Mouse (Mus musculus): Measurements from ENCODE around the gene Hist1h2bk.
"Not testable (repeated sequence)": the region's sequence is repeated elsewhere in the genome, so short reads cannot be mapped to it uniquely, and the experiment has no call there.

Hist1h2bk gene

DNA sequence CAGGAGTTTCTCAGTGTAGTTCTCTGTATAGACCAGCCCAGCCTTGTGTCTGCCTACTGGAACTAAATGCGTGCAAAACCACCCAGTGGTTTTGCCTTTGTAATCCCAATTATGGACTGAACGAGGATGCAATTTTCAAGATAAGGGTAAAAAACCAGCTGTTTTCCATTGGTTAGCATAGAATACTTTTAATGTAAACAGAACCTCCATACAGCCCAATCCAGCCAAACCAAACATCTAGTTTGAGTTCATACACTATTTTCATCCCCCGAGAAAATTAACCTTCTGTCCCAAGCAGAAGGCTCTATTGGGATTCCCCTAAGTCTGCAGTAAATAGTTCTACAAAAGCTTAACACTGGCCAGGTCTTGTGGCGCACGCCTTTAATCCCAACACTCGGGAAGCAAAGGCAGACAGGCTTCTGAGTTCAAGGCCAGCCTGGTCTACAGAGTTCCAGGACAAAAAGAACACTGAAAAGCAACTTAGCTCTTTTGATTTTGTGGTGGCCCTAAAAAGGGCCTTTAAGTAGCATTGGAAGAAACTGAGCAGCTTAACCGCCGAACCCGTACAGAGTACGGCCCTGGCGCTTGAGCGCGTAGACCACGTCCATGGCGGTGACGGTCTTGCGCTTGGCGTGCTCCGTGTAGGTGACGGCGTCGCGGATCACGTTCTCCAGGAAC lies 4.9 kb downstream of the Hist1h2bk start:
- no peak for DNase-seq (ENCODE audit: low spot score in 2 of 2)

DNA sequence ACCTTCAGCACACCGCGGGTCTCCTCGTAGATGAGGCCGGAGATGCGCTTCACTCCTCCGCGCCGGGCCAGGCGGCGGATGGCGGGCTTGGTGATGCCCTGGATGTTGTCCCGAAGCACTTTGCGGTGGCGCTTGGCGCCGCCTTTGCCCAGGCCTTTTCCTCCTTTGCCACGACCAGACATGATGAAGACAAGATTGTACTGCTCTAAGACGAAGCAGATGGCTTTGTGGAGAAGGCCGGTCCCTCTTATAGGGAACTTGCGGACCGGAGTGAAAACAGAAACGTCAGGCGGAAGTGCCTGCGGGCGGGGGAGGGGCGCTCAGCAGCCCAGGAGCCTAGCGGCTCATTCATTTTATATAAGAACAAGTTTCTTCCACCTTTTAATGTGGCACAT lies 5.5 kb downstream of the Hist1h2bk start, which contains the start of gene Hist1h4i:
Gene Hist1h4i (minus strand): TSS at position 221 of the 395 bp plus-strand sequence.
- peak; percentile 92 to 94 for DNase-seq (ENCODE audit: low spot score in 2 of 2)

DNA sequence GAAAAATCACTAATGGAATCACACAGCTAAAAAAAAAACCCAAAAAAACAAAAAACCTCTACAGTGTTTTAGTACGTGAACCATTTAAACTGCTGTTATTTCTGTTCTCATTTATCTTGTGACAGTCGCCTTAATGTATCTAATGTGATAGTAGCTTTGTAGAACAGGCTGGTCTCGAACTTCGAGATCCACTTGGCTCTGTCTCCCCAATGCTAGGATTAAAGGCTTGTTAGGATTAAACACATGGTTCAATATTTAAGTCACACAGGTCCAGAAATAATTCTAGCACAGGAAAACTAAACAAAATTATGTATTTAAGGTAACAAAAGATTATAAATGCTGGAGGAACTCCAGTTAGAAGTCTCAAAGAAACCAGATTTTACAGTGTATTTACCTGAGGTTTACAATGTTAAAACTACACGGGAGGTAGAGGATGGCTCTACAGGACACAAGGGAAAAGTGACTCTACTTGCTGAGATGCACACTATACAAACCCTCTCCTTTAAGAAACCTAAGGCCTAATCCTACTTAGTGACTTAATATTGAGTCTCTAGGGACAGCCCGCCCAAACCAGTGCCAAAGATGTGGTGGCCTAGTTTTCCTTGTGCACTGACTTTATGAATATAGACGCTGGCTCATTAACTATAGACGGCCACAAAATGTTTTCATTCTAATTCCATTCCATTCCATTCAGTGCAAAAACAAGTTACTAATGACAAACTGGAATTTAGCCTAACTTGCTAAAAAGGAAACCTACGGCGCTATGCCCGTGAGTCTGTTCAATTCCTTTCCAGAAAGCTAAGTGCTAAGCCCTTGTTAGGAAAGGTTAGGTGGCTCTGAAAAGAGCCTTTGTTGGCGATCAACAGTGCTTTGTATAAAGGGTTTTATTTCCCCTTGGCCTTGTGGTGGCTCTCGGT lies 6.2 kb downstream of the Hist1h2bk start:
- no peak for DNase-seq (ENCODE audit: low spot score in 2 of 2)

DNA sequence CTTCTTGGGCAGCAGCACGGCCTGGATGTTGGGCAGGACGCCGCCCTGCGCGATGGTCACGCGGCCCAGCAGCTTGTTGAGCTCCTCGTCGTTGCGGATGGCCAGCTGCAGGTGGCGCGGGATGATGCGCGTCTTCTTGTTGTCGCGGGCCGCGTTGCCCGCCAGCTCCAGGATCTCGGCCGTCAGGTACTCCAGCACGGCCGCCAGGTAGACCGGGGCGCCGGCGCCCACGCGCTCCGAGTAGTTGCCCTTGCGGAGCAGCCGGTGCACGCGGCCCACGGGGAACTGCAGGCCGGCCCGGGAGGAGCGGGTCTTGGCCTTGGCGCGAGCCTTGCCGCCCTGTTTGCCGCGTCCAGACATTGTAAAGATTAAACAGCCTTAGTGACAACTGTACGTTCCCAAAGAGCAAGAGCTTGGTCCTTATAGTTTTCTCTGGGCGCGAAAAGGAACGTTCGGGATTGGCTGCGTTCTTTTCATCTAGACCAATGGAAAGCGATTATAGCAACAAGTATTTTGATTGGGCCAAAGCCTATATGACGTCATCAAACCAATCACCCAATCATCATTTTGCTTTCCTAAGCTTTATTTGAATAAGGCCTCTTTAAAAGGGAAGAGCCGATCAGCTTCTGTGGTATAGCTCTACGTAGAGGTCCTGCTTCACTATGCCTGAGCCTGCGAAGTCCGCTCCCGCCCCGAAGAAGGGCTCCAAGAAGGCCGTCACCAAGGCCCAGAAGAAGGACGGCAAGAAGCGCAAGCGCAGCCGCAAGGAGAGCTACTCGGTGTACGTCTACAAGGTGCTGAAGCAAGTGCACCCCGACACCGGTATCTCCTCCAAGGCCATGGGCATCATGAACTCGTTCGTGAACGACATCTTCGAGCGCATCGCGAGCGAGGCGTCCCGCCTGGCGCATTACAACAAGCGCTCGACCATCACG lies 7.2 kb downstream of the Hist1h2bk start, which contains the start of the genes Hist1h2ag and Hist1h2bj:
Gene Hist1h2ag (minus strand): TSS at position 377 of the 935 bp plus-strand sequence.
Gene Hist1h2bj (plus strand): TSS at position 647 of the 935 bp plus-strand sequence.
- peak; percentile 73 to 84 for DNase-seq (ENCODE audit: low spot score in 2 of 2)

DNA sequence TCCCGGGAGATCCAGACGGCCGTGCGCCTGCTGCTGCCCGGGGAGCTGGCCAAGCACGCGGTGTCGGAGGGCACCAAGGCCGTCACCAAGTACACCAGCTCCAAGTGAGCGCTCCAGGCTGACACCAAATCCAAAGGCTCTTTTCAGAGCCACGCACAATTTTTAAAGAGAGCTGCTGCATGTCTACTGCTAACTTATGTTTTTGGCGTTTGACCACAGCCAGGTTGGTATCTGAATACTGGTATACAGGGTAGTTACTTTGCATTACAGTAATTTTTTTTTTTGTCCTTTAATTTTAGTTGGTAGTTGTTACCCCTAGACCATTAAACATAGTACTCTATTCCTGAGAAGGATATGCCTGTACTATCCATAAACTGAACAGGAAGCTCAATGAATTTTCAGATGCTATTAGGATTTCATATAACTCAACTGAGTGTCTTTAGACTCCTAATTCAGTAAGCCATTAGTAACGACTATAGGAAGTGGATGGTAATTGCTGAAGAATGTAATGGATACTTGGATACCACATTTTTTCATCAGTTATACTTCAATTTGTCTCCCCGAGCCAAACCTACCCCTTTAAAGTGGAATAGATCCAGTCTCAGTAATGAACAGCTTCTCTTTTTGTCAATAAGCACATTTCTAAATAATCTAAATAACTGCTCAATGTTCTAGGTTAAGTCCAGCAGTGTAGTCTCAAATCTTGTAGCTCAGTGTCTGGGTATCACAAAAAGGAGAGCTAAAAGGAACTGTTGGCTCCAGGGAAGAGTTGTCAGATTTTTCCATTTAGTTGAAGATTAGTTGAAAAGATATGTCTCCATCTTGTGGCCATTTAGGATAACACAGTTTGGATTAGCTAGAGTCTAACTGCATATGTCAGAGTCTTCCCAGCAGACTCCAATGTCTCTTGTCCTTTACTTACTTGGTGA lies 8.1 kb downstream of the Hist1h2bk start:
- no peak for DNase-seq (ENCODE audit: low spot score in 2 of 2)

DNA sequence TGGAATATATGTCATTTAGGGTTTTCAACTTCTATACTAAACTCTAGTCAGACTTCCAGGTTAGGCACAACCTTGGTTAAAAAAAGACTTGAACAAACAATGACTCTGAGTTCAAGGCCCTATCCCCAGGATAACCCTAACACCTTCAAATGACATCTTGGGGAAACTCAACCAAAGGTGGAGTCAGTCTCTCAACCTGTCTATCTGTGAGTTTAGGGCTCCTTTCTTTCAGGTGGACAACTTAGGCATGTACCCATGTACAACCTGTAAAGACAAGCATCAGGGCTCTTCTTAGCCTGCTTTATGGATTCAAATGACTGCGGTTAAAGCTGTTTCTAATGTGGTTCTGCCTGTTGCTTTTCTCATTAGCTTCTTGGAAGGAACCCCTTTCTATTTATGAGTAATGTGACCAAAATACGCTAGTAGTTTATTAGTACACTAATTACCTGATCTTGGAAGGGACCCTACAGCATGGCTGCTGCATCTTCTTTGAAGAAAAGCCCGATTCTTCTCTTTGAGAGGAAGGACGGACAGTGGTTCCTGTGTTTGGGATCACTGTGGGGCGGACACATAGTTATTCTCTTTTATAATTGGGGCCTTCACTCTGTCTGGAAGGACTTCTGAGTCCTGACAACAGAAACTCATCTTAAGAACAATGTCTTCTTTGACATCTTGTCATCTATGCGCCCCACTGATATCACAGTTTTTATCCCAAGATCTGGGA lies 8.9 kb downstream of the Hist1h2bk start:
- DNase-seq (ENCODE audit: low spot score in 2 of 2), result no peak

DNA sequence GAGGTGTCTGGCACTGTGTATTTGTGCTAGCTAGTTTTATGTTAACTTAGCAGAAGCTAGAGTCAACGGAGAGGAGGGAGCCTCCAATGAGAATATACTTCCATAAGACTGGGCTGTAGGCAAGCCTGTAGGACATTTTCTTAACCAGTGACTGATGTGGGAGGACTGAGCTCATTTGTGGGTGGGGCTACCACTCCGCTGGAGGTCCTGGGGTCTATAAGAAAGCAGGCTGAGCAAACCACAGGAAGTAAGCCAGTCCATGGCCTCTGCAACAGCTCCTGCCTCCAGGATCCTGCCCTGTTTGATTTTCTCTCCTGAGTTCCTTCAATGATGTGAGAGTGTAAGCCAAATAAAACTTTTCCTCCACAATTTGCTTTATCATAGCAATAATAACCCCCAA lies 9.6 kb downstream of the Hist1h2bk start:
- DNase-seq (ENCODE audit: low spot score in 2 of 2), result no peak

DNA sequence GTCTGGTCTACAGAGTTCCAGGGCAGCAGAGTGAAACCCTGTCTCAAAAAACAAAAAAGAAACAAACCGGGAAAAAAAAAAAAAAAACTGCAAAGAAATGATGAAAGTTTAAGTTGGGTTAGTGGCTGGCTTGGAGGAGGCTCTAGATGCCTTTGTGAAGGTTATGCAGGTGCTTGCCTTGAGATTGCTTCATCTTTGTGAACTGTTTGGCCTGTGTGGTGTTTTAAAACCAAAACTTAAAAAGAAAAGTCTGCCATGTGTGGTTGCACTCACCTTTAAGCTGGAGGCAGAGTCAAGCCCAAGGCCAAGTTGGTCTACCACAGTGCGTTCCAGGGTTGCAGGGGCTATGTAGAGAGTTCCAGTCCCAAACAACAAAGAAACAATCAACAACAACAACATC lies 13.4 kb downstream of the Hist1h2bk start:
- no peak for DNase-seq (ENCODE audit: low spot score in 2 of 2)

DNA sequence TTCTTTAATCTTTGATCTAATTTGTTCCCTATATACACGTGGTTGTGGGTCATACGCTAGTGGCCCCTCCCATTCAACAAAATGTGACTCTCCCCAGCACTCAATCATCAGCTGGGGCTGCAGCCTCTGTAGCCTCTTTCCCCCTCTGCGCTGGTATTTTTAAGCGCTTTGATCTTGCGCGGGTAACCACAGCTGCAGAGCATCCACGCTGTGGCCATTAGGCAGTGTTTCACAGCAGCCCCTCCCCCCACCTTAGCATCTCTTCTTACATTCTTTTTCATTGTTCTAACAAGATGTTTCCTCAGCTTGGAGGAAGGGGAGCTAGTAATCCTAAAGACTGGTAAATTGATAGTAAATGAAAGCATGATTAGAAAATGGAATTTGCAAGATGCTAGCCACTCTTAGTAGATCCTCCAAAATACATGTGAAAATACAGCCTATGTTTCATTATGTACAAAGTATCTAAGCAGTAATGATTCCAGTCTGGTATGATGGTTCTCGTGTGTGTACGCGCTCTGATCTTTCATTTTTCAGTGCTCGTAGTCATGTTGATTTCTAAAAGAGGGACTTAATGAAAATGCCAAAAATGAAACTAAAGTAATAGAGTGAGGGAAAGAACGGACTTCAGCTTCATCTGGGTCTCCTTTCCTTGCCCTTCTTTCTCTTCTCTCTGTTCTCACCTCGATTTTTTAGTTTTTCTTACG lies 14.2 kb downstream of the Hist1h2bk start:
- DNase-seq (ENCODE audit: low spot score in 2 of 2), result no peak

DNA sequence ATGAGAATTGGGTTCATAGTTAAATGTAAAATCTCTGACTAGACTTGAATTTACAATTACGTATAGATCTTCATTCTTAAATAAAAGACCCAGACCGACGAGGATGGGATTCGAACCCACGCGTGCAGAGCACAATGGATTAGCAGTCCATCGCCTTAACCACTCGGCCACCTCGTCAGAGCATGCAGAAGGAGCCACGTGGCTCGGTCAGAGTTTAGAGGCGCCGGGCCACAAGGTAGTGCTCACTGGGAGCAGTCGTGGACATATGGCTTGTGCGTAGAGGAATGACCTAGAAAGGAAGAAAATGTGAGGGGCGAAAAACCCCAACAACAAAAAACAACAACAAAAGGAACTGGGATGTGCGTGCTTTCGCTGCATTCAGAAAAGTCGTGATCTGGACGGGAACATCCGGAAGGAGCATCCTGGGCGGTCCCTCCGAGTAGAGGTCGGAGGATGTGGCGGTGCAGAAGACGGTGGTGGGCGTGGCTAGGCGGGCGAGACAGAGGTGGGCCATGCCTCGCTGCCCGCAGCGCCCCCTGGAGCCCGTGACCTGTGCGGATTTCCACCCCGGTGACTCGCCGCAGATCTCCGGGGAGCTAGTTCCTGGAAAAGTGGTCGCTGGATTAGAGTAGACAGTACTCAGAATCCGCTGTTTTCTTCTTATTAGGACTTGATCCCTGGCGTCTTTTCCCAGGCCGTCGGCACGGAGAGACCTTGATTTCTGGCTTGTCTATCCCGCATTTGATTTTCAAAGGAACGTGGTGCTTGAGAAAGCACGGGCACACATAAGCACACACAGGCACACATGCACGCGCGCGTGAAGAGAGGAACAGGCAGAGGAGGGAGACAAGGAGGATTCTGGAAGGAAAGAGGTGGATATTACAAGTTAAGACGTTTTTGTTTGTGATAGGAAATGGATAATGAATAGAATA lies 15.2 kb downstream of the Hist1h2bk start:
- DNase-seq (ENCODE audit: low spot score in 2 of 2), result peak; percentile 73 to 78

DNA sequence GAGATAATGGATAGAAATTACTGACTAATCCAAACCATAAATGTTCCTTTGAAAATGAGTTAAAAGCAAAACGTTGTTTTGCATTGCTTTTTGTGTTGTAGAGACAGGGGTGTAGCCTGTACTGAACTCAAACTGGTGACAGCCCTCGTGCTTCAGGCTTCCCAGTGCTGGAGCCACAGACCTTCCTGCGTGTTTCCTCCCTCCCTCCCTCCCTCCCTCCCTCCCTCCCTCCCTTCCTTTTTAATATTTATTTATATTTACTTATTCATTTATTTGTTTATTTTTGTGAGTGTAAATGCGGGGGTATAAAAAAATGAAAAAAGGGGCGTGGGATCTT lies 15.8 kb downstream of the Hist1h2bk start:
- no peak for DNase-seq (ENCODE audit: low spot score in 2 of 2)

DNA sequence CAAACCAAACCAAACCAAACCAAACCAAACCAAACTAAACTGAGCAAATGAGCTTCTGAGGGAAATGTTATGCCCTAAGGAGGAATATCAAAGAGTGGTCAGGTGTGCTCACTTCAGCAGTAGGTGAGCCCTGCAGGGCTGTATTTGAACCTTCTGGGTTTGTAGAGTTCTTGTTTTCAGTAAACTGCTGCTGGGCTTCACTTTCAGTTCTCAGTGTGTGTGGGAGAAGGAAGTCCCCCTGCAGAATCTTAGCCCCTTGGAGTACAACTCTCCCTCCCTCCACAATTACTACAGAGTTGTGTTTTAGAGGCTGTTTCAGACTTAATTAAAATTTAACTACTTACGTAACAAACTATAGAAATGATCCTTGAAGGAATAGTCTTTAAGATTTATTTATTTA lies 18.1 kb downstream of the Hist1h2bk start:
- DNase-seq (ENCODE audit: low spot score in 2 of 2), result no peak

DNA sequence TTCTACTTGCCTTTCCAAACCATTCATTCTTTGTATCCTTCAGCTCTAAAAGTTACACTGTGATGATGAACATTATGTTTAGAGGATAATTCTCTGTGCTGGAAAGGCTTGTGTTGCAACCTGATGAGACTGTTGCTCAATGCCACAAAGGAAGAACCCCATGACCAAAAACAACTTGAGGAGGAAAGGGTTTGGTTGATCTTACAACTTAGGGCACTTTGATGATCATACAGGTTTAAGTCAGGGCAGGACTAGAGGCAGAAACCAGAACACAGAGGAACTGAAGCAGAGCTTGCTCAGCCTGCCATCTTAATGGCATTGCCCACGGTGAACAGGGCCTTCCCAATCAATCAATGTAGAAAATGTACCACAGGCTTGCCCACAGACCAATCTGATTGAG lies 25.8 kb downstream of the Hist1h2bk start:
- no peak for DNase-seq (ENCODE audit: low spot score in 2 of 2)

DNA sequence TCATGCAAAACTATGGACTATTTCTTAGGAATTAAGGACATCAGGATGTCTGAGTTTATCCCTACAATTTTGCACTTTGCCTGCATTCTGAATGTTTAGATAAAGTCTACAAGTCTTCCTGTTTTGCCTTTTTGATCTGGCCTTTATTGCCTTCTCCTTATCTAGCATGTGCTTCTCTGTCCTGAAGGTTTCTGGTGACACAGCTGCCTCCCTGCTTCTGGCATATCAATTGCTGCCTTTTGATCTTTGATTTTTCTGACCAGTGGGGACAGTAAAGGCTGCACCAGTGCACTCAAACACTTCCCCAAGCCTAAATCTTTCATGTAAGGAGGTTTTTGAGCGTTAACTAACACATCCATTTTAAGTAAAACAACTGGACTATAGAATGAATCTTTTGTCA lies 27.8 kb downstream of the Hist1h2bk start:
- no peak for DNase-seq (ENCODE audit: low spot score in 2 of 2)

DNA sequence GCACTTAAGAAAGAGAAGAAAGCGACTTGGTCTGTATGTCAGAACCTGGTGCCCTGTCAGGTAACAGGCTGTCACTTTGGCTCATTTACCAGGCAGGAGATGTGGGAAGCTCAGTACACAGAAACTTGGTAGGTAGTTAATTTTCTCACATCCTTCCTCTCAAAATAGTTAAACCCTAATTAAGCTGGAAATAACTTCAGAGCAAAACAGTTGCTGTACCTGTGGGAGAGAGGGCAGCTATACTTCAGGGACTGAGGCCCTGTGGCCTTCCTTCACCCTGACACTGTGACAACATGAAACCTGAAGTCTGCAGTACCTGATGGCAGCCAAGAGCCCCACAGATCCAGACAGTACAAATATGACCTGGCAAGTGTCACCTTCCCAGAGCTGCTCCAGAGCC lies 48.5 kb downstream of the Hist1h2bk start, which contains the start of gene Vmn1r188:
Gene Vmn1r188 (plus strand): TSS at position 301 of the 400 bp plus-strand sequence.
- not testable (repeated sequence) for DNase-seq (ENCODE audit: low spot score in 2 of 2)

Measured in urinary bladder, adult 18-20 months (tissue).